Mouse (Mus musculus): ENCODE measurements at regions not wholly inside any gene's neighbourhood (a gene's known extent, or its start where the extent isn't known, plus 50 kb on each side); places are given as distances from the start of the nearest gene placed in this dataset.

DNA sequence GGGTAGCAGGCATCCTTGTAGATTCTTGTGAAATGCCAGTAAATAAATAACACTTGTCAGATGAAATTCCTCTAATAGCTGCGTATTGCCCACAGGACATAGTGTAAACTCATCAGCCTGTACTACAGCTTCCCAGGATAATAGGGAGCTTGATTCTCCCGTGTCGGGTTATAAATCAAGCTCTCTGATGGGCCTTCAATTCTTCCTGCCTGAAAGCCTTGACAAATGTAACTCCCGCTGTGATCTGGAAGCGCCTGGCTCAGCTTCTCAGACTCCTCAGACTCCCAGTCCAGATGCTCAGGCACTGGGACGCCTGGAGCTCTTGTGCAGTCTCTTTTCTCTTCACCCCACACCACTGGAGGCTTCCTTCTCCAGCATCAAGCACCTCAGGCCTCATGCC, 151.3 kb downstream of the Fam76b start:
- DNase-seq (ENCODE audit: low spot score) = no peak

DNA sequence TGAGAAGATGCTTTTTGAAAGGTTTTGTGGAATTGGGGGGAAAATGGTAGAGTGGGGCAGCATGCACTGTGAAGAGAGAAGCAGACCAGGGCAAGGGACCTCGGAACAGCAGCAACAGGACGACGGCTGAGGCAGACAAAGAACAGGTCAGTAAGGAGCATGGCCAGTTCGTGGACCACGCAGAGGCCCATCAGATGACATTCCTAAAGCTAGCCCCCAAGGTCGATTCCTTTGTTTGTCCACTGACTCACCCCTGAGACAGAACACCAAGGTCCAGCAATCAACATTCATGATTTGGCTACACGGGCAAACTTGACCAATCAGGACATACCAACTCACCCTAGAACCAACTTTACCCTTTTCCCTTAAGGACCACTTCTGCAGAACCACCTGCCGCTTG, 160.0 kb downstream of the Fam76b start:
- no peak for DNase-seq (ENCODE audit: low spot score)

DNA sequence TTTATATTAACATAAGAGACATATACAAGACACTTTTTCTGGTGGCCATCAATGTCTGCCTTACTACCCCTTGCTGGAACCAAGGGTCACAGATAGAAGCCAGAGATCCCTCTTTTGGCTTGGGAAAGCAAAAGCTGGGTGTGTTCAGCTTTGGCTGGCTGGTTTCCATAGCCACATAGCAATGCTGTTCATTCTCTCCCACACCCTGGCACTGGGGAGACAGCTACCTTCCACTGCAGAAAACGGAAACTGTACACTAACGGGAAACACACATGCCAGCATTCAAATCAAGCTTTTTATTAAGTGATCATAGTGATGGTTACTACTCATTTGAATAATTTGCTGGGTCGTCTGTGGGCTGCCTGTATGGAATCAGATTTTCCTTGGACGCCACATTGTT, 161.4 kb downstream of the Fam76b start:
- no peak for DNase-seq (ENCODE audit: low spot score)

DNA sequence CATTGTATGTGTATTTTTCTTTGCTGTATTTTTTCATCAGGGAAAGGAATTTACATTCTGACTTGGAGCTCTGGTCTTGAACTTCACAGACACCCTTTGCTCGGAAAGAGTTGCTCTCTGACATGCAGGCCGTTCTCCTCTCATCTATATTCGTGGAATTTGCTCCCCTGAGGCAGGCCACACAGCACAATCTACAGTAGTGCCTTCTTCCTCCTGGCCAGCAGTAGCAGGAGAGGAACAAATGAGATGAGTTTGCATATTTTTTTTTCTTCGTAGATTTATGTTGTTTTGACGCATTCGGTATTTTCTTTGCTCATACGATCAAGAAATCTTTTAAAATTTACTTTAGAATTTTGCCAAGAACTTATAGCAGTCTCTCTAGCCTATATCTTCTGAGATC, 163.4 kb downstream of the Fam76b start:
- DNase-seq (ENCODE audit: low spot score) = no peak

DNA sequence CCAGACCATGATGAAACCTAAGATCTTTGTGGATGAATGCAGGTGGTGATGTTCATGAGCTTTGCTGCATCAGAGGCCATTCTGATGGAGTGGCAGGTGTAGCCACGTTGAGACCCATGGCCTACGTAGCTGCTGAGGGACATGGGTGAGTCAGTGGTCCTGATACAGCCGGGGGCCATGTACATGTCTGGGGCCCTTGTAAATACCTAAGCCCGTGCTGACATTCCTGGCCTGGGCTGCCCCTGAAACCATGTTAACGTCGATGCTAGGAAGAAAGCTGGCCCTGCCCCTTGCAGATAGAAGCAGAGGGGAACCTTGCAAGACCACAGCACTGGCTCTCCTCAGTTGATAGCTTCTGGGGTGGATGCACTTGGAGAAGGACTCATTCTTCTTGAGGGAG, 165.2 kb downstream of the Fam76b start:
- no peak for DNase-seq (ENCODE audit: low spot score)

DNA sequence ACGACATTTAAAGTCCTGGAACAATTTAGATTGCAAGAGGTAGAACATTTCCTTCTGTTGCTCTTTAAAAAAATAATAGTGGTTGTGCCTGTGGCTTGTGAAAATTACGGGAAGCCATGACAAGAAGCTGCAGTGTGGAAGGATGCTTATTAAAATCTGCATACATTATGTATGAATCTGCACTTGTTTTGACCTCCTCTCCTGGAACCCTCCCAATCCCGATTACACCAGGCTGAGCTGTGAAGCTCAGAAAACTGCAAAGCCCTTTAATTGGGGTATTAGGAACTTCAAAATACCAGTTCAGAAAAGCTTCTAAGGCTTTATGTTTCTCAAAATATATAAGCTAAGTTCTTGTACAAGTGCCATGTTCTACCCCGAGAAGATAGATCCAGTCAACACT, 171.8 kb downstream of the Fam76b start:
- DNase-seq (ENCODE audit: low spot score) = no peak

DNA sequence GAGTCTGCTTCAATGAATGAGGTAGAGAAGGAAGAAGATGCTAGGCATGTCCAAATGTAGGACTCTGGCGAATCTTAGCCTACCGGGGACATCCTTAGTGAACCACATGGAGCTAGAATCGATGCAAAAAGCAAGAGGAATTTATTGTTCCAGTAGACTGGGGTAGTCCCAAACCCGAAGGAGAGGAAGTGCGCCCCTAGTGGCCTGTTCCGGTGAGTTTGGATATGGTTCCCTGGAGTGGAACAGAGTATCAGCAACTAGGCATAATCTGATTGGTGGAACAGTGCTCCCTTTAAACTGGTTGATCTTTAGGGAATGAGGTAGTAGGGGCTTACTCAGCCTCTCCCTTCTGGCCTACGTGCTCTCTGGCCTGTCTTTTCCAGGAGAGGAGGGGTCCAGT, 174.0 kb downstream of the Fam76b start:
- no peak for DNase-seq (ENCODE audit: low spot score)

DNA sequence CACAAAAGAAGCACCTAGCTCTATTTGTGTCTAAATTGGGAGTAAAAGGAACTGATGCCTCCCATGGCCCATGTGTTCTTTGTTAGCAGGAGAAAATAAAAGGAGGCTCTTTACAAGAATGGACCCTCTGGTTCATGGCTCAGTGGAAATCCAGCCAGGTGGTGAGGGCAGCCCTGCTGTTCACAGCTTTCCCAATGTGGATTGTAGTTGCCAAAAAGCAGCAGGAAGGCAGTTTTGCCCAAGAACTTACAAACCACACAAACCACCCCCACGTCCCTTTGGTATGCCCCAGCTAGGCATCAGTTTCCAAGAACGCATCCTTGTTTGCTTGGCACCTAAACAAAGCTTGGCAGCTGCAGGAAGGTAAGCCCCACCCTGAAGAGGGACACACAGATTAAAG, 174.7 kb downstream of the Fam76b start:
- DNase-seq (ENCODE audit: low spot score) = no peak

DNA sequence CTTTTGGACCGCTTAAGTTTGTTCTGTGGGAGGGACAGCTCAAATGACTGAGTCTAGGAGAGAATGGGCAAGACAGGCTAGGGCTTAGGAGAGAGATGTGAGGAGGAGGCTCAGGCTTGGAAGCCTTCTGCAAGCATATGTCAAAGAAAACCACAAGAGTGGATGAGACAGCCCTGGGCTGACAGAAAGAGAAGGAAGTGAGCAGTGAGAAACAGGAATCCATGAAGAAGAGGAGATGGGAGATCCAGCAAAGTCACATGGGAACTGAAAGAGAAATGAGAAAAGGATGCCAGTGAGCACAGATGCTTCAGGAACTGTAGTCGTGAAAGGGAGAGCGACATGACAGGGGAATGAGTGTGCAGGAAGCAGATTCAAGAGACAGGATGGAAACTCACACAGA, 175.6 kb downstream of the Fam76b start:
- DNase-seq (ENCODE audit: low spot score) = no peak

DNA sequence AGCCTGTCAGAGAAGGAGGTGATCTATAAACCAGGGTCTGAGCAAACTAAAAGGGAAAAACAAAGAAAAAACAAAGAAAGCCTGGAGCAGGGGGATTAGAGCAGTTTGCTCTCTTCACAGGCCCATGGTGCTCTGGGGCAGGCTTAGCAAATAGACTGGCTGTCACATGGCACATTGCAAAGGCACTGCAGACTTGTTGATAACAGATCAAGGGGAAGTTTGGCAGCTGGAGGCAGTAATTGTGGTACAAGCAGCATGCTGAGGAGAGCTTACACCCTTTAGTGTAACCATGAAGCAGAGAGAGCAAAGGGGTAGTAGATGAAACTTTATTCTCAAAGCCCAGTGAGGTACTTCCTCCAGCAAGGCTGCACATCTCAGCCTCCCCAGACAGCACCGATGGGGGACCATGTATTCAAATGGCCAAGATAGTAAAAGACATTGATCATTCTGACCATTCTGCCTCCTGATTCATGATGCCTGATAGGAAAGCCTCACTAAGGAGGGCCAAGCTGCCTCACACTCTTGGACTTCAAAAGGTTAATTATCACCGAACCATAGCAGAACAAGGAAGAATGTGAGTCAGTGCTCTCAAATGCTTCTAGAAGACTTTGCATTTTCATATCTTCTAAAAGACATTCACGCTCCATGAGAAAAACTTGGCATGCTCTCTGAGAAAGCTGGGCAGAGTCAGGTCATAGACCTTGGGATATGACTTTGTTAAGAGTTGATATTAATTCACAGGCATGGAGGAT, 178.9 kb downstream of the Fam76b start:
- no peak for DNase-seq (ENCODE audit: low spot score)

DNA sequence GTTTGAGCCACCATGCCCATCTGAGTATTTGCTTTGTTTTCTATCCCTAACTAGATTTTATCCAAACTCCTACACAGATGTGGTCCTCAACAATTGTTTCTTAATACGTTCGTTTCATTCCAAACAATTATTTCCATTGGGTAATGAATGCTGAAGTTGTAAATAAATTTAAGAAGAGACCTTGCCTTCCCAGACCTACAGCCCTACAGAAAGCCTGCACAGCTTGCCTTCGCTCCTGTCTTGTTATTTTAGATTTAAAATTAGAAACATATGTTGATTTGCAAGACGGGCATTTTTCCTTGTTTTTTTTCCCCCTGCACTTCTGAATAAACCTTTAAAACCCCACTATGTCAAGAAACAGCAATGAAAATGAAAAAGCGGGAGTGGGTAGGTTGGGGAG, 181.9 kb downstream of the Fam76b start:
- DNase-seq (ENCODE audit: low spot score) = no peak

DNA sequence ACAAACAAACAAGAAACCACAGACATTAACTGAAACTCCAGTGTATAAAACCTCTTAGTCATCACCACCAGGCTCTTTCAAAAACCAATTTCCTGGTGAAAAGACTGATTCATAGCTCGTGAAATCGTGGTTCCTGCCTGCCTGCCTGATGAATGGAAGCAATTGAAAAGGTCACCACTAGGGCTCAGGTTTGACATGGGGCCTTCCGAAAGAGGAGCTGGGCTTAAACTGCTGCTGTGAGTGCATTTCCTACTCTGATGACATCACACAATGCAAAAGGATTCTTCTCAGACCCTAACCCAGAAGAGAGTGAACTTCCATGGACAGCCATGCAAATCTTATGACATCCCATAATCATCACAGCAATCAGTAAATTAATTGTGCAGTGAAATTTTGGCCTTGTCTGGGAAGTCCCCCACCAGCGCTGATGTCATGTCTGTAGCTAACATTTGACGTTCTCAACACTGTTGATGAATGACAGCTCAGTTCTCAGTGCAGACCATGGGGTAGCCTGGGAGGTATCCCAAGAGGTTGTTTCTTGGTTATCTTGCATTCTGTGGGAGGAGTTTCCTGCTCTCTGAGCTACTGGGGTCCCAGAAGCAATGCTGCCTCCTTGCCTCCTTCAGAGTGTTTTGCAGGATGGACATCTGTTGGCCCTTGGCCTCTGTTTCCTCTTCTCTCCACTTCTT, 182.9 kb downstream of the Fam76b start:
- no peak for DNase-seq (ENCODE audit: low spot score)

DNA sequence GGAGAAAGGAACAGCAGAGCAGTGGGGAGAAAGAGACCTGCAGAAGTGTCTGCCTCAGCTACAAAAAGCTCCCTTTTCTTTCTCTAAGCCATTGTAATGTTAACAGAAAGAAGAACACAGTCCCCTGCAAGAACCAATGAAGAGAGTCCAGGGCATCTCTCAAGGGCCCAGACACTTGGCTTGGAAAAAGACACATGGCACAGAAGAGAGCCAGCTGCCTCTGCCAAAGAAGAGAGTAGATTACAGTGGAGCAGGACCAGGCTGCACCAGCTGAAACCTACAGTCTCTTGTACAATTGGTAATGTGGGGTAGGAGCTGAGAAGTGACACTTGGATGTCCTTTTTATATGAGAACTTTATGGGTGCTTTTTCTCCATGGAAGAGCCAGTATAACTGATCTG, 196.7 kb downstream of the Fam76b start:
- DNase-seq (ENCODE audit: low spot score) = no peak

DNA sequence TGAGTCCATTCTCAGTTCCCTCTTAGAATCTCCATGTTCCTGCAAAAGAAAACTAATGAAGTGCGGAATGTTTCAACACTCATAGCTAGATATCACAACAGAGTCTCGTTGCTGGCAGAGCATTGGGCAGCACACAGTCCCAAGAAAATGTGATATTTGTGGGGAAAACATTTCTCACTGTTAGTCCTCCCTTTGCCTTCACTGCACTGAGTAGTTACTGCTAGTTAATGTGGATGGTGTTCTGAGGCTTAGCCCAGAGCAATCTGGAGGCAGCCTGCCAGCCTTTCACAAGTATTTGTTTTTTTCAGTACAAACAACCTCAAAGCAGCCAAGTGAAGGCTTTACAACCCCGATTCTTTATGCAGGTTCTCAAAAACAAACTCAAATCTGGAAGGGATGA, 197.2 kb downstream of the Fam76b start:
- peak; percentile 29 for DNase-seq (ENCODE audit: low spot score)

DNA sequence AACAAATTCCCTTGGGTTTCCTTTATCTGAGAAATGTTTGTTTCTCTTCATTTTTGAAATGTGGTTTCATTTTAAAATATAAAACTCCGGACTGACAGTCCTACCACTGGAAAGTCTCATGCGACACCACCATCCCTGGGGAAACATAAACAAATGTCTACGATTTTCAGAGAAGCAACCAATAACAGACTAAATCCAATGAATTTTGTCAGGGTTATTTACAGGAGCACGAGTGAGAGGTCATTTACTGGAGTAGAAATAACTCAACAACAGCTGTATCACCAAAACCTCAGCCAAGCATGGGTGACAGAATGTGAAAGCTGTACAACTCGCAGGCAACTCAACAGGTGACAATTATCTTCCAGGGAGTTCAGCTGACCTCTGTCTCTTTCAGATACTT, 200.5 kb downstream of the Fam76b start:
- no peak for DNase-seq (ENCODE audit: low spot score)

DNA sequence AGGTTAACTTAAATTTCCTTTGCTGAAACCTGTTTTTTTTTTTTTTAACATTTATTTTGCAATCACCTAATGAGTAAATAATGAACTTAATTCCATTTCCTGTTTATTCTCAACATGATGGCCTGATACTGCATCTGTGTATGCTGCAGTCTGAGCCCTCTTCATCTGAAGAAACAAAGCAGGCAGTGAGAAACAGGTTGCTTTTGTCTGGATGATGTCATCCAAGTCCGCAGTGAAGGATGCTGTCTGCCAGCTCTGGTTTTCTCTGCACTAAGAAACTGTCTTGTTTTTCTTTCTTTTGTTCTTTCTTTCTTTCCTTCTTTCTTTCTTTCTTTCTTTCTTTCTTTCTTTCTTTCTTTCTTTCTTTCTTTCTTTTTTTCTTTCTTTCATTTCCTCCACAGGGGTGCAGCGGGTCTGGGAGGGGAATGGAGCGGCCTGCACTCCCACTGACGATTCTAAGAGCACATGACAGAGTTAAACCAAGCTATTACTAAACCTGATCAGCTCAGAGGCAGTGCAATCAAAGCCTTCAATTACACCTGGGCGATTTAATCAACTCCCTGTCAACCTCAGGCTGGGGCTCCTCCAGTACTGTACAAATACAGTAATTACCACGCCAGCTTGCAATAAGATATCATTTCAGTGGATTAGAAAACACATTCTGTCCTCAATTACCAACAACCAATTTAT, 204.0 kb downstream of the Fam76b start:
- no peak for DNase-seq (ENCODE audit: low spot score)

DNA sequence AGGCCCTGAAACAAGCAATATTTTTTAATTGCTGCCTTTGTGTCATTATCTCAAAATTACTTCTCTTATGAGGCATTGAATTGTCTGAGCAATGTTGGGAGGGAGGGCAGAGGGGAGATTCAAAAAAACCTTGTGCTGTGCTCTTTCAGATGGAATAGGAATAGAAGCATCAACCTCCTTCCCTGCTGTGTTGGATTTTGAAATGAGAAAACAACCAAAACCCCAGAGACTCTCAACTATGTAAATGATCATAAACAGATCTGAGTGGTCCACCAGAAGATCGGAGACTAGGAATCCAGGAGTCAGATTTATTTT, 204.5 kb downstream of the Fam76b start:
- no peak for DNase-seq (ENCODE audit: low spot score)

DNA sequence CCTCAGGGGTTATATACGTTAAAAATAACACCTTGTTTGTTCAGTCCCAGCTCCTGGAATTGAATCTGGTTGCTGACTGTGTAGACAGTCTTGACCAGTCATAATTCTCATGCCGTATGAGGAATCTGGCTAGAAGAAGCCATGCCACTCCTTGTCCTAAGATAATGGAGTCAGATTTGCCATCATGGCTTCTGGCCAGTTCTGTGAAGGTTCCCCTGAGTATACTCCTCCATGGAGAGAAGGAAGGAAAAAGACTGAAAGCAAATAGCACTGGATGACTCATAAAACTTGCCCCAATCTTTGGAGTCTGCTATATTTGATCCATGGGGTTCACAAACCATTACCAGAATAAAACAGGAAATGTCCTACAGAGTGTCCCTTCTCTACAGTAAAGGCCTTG, 208.0 kb downstream of the Fam76b start:
- no peak for DNase-seq (ENCODE audit: low spot score)

DNA sequence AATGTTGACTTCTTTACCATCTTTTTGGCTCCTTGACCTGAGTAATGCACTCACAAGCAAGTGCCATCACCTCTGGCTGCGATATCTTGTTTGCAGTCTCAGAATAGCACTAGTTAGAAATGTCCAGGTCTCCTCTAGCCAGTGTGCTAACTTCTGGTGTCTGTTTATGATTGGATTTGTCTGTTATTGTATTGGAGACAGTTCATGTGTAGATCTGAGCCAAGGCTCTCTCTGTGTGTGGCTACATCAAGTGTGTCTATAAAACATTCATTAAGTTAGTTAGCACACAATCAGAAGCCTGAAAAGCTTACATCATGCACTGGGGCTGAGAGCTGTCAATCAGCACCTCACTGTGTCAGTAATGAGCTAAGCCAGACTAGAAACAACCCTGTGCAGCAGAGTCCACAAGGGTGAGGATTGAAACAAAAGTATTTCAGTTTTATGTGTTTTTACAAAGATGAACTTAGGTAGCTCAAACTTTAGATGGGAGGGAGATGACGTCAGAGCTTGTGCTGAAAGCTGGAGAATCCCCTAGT, 214.5 kb downstream of the Fam76b start:
- DNase-seq (ENCODE audit: low spot score) = no peak

DNA sequence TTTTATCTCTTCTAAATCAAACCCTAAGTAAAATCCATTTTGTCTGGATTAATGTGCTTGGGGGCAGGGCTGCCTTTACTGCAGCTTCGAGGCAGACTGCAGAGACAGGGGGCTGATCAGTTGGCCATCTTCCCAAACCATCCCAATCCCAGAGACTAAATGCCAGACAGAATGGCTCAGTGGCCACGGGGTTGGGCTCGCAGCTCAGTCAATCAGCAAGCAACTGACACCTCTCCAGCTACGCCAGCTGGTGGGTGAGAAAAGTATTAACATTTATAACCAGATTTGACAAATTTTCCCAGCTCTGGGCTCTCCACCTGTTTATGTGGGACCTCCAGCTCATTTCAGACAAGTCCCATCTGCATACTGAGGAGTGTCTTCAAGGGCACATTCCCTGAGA, 220.7 kb downstream of the Fam76b start:
- DNase-seq (ENCODE audit: low spot score) = no peak

DNA sequence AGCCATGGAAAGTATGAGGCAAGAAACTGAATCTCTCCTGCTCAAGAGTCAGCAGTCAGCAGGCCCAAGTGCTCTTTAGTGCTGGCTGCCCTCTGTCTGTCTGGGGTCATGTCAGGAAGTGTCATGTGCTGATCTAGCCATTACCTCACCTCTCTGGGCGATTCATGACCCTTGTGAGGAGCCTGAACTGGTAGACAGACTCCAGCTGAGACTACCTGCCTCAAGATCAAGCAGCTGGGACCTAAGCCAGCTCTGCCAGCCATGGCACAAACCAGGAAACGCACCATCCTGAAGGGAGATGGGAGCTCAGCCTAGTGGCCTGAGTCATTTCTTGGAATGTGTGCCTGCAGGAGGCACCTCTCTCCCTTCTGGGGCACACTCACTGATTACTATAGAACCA, 221.2 kb upstream of the Sesn3 start:
- DNase-seq (ENCODE audit: low spot score) = peak; percentile 35

DNA sequence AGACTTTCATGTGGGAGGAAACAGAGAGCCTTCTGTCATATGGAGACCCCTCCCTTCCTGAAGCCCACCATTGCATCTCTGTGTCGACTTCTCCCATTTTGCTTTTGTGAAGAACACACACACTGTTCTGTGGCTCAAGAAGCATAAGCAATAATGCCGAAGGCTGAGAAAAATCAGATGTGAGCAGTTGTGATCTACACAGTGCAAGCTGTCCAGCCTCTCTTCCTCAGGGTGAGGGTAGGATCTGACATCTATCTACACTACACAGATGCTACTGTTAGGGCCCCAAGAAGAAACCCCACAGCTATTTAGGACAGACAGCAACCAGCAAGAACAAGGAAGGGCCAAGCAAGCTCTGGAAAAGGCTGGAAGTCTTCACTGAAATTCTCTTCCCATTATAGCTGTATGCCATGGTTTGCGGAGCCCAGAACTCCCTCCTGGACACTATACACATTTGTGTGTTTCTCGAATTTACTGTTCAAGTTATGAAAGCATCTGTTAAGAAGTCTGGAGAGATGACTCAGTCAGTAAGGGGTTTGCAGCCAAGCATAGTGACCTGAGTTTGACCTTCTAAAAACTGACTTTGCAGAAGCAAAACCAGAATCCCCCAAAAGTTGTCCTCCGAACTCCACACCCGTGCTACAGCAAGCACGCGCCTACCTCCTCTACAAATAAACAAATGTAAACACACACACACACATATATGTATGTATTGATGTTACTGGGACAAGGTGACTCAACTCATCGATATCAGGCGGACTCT, 218.3 kb upstream of the Sesn3 start:
- no peak for DNase-seq (ENCODE audit: low spot score)

Data from ovary, postnatal 36 days (tissue).